8 mouse cellular contexts compared by ENCODE assay signal in genomic region chr2:103564427-103565023, GRCm38 (mm10). TPM values are rescaled to one million over a fixed set of nuclear protein-coding genes. Genes with fewer than 3 reads are reported as not detected.
DNase-seq lines count a peak whose midpoint lies in the region; ATAC-seq and TF ChIP-seq lines count a peak whose summit lies in the region.

No protein-coding gene starts in this region.

- no peaks in the 10 kb centered on the region for H3K36me3 ChIP-seq in kidney, adult 2 months (ENCODE audit: control insufficient read depth, insufficient read depth, low read length)
- H3K36me3 ChIP-seq in hindbrain, embryonic 16.5 days (ENCODE audit: control insufficient read depth, insufficient read depth, low read length) = no peaks in the 10 kb centered on the region
- H3K36me3 ChIP-seq in midbrain, postnatal 0 days (ENCODE audit: insufficient read depth, low read length) = no peaks in the 10 kb centered on the region

- peak overlapping the region; percentile 57; the same call in 1 of the 2 replicates for H3K9ac ChIP-seq in hindbrain, embryonic 16.5 days (ENCODE audit: low read depth, low read length)
- H3K9ac ChIP-seq in midbrain, postnatal 0 days (replicated peaks; ENCODE audit: low read length, poor library complexity, severe bottlenecking) = peak overlapping the region; percentile 15; the same call in 1 of the 2 replicates

- H3K27ac ChIP-seq in kidney, adult 2 months (ENCODE audit: insufficient read depth, low read depth, low read length) = no peak overlapping the region
- H3K27ac ChIP-seq in hindbrain, embryonic 16.5 days (ENCODE audit: low read depth, low read length) = no peak overlapping the region
- no peak overlapping the region for H3K27ac ChIP-seq in midbrain, postnatal 0 days (ENCODE audit: low read depth, low read length)

- peak; percentile 6 for ATAC-seq in activated CD4-positive, CD25-positive, alpha-beta regulatory T cell, adult 4 months
- ATAC-seq in hindbrain, embryonic 16.5 days = no peak
- no peak for ATAC-seq in midbrain, postnatal 0 days (ENCODE audit: low FRiP score)
- no peak for ATAC-seq in frontal cortex, adult (ENCODE audit: low TSS enrichment)
- no peak for ATAC-seq in erythroid progenitor cell, adult 5-6 weeks (replicated peaks; ENCODE audit: low FRiP score, poor library complexity, severe bottlenecking)

- H3K4me2 ChIP-seq in hindbrain, embryonic 16.5 days (ENCODE audit: low read length) = peak overlapping the region; percentile 99
- peak overlapping the region; percentile 98 for H3K4me2 ChIP-seq in midbrain, postnatal 0 days (ENCODE audit: low read depth, low read length, poor library complexity, severe bottlenecking)

- H3K4me3 ChIP-seq in kidney, adult 2 months (ENCODE audit: insufficient read depth, low read depth, low read length) = no peak overlapping the region
- H3K4me3 ChIP-seq in hindbrain, embryonic 16.5 days (ENCODE audit: low read length) = peak overlapping the region; percentile 75
- H3K4me3 ChIP-seq in midbrain, postnatal 0 days (ENCODE audit: low read depth, low read length) = peak overlapping the region; percentile 65

- H3K27me3 ChIP-seq in kidney, adult 2 months (replicated peaks; ENCODE audit: control insufficient read depth, insufficient read depth, low read length) = no peaks in the 10 kb centered on the region
- peaks cover 5% of the 10 kb centered on the region for H3K27me3 ChIP-seq in hindbrain, embryonic 16.5 days (replicated peaks; ENCODE audit: control insufficient read depth, insufficient read depth, low read length)
- no peaks in the 10 kb centered on the region for H3K27me3 ChIP-seq in midbrain, postnatal 0 days (ENCODE audit: insufficient read depth, low read length)

- no peak for TF ChIP-seq POLR2A in kidney, adult 2 months (IDR thresholded peaks at IDR 0.05; ENCODE audit: low read depth, low read length)

- TF ChIP-seq CTCF in kidney, adult 2 months (conservative IDR thresholded peaks at IDR 0.05; ENCODE audit: insufficient read depth, insufficient read length, low read depth, low read length) = peak; percentile 21; the same call in 1 of the 2 replicates
- TF ChIP-seq CTCF in midbrain, postnatal 0 days (IDR thresholded peaks at IDR 0.05) = peak; percentile 91

- 13% methylated on average over 8 of the region's 8 CpGs for WGBS in kidney, adult 2 months
- WGBS in hindbrain, embryonic 16.5 days = 15% methylated on average over 8 of the region's 8 CpGs
- WGBS in midbrain, postnatal 0 days = 13% methylated on average over 8 of the region's 8 CpGs

- no peaks in the 10 kb centered on the region for H3K9me3 ChIP-seq in hindbrain, embryonic 16.5 days (ENCODE audit: control insufficient read depth, low read length)
- no peaks in the 10 kb centered on the region for H3K9me3 ChIP-seq in midbrain, postnatal 0 days (ENCODE audit: low read length)

- H3K4me1 ChIP-seq in kidney, adult 2 months (ENCODE audit: control insufficient read depth, insufficient read depth, low read length) = peaks cover 16% of the 10 kb centered on the region; the same call in 1 of the 2 replicates
- H3K4me1 ChIP-seq in hindbrain, embryonic 16.5 days (ENCODE audit: control insufficient read depth, insufficient read depth, low read depth, low read length) = peaks cover 22% of the 10 kb centered on the region
- peaks cover 6% of the 10 kb centered on the region; the same call in 1 of the 2 replicates for H3K4me1 ChIP-seq in midbrain, postnatal 0 days (ENCODE audit: insufficient read depth, low read length)

- no peak for DNase-seq in kidney, adult 2 months
- no peak for DNase-seq in kidney, postnatal 4 days
- DNase-seq in midbrain, postnatal 0 days (ENCODE audit: low spot score) = peak; percentile 64
- DNase-seq in frontal cortex, postnatal 25 days (ENCODE audit: low spot score in 2 of 2) = no peak

RNA-seq across cellular contexts. Expression of gene Abtb2, which starts 1.6 kb away (rescaled TPM):
- 11.6 and 12.0 TPM in 2 replicates for polyA plus RNA-seq in kidney, adult 2 months (2012; rRNA removed)
- polyA plus RNA-seq in activated CD4-positive, CD25-positive, alpha-beta regulatory T cell, adult 4 months (2017; shearing (Covaris generic)) = 10 to 100 TPM in 1 of 2 experiments, 1 to 10 TPM in 1; 9.0 to 10.9 TPM
- polyA plus RNA-seq in hindbrain, embryonic 16.5 days (2015; fragmentation: Nextera tagmentation; extraction: Ambion mirVana) = 10.0 and 13.0 TPM in 2 replicates
- total RNA-seq in midbrain, postnatal 0 days (2014; rRNA removed) = 21.8 and 22.0 TPM in 2 replicates
- 7.4 and 7.6 TPM in 2 replicates for polyA plus RNA-seq in midbrain, postnatal 0 days (2015; fragmentation: Nextera tagmentation; extraction: Ambion mirVana)
- 1.4 and 1.7 TPM in 2 replicates for total RNA-seq in erythroid progenitor cell, adult 5-6 weeks (2015; ENCODE audit: low replicate concordance)
- 1.8 and 2.0 TPM in 2 replicates for total RNA-seq in erythroid progenitor cell, adult 5-6 weeks (2017; ENCODE audit: low replicate concordance)
